Mouse (Mus musculus) frontal cortex, postnatal 10 days (tissue): ENCODE results near the gene Pth2.

Experiments
- DNase-seq, 2 experiments: peaks; one replicate each; pipeline ENCODE4 v3.0.0; 2022; ENCODE audit warnings: low spot score in 2 of 2, mixed read lengths in 1 of 2

The Pth2 gene

GRCm38 (mm10) chr7:45153586-45153985 is 27.2 kb upstream of the Pth2 start:
- DNase-seq, result no peak

- peak; percentile 94 to 98 for DNase-seq
Observed at GRCm38 (mm10) chr7:45154096-45154992, 26.5 kb upstream of the Pth2 start, which contains the start of the genes Pih1d1 and Aldh16a1. Pih1d1 (plus strand) TSS chr7:45154303. Aldh16a1 (minus strand) TSS chr7:45154584.

- DNase-seq, result peak in 1 of 2 experiments; percentile 54
Observed at GRCm38 (mm10) chr7:45154993-45155514, 25.7 kb upstream of the Pth2 start.

GRCm38 (mm10) chr7:45155590-45155989 is 25.2 kb upstream of the Pth2 start:
- no peak for DNase-seq

- DNase-seq, result no peak
Observed at GRCm38 (mm10) chr7:45156206-45156605, 24.6 kb upstream of the Pth2 start.

- DNase-seq, result no peak
Observed at GRCm38 (mm10) chr7:45157459-45157858, 23.3 kb upstream of the Pth2 start.

- DNase-seq, result no peak
Observed at GRCm38 (mm10) chr7:45158991-45159390, 21.8 kb upstream of the Pth2 start.

GRCm38 (mm10) chr7:45160316-45160800 is 20.4 kb upstream of the Pth2 start:
- no peak for DNase-seq

GRCm38 (mm10) chr7:45160866-45161265 is 19.9 kb upstream of the Pth2 start:
- no peak for DNase-seq

- DNase-seq, result peak; percentile 90 to 91
Observed at GRCm38 (mm10) chr7:45161612-45162473, 19.0 kb upstream of the Pth2 start.

- no peak for DNase-seq
Observed at GRCm38 (mm10) chr7:45162551-45162950, 18.2 kb upstream of the Pth2 start.

GRCm38 (mm10) chr7:45162996-45163615 is 17.7 kb upstream of the Pth2 start:
- no peak for DNase-seq

- DNase-seq, result no peak
Observed at GRCm38 (mm10) chr7:45163735-45164490, 16.9 kb upstream of the Pth2 start, which contains the start of gene Slc17a7. Slc17a7 (plus strand) TSS chr7:45163949.

- no peak for DNase-seq
Observed at GRCm38 (mm10) chr7:45164833-45165232, 16.0 kb upstream of the Pth2 start.

- DNase-seq, result no peak
Observed at GRCm38 (mm10) chr7:45165701-45166100, 15.1 kb upstream of the Pth2 start.

GRCm38 (mm10) chr7:45166950-45167401 is 13.8 kb upstream of the Pth2 start:
- DNase-seq, result no peak

- DNase-seq, result no peak
Observed at GRCm38 (mm10) chr7:45167761-45168445, 12.9 kb upstream of the Pth2 start.

GRCm38 (mm10) chr7:45168656-45169055 is 12.1 kb upstream of the Pth2 start:
- no peak for DNase-seq

GRCm38 (mm10) chr7:45169495-45169894 is 11.3 kb upstream of the Pth2 start:
- no peak for DNase-seq

- no peak for DNase-seq
Observed at GRCm38 (mm10) chr7:45172974-45173373, 7.8 kb upstream of the Pth2 start.
